Mouse (Mus musculus) lung, postnatal 36 days (tissue): ENCODE measurements around the gene Serinc2.

Experiments
- DNase-seq: peaks from one replicate; pipeline ENCODE4 v3.0.0; 2022; ENCODE audit warnings: mixed read lengths

The Serinc2 gene

DNA sequence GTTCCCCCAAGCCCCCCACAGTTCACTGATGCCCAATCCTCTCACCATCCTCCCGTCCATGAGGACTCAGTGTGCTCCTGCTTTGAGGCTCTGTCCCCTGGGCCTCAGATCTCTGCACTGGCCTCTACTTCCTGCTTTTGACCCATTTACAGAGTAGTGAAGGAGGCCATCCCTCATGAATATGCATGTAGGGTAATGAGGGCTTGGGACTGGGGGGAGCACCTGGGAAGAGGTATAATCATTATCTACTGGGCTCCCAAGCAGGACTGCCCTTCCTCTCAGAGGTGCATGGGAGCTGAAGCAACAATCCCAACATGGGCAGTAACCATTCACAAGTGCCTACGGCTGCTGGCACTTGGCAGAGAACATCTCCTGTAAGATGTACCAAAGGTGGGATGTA, at the start of gene Serinc2:
TSS of gene Serinc2 (minus strand) at position 101 of the 400 bp plus-strand sequence.
- DNase-seq: no peak

DNA sequence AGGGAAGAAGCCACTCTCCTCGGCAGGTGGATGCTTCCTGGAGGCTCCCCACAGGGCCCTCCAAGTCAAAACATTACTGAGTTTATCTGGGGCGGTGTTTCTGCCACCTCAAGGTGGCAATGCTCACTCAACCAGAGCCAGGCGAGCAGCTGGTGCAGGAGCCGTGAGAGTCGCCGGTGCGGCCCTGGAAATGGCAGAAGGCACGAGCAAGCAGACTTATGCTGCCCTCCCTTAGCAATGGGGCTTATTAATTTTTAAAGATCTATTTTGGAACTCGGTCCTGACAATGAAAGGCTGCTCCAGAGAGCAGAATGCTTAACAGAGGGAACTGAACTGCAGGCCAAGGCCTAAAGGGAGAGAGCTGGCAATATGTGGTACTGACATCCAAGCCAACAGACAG, 48.4 kb upstream of the Serinc2 start:
- no peak for DNase-seq

DNA sequence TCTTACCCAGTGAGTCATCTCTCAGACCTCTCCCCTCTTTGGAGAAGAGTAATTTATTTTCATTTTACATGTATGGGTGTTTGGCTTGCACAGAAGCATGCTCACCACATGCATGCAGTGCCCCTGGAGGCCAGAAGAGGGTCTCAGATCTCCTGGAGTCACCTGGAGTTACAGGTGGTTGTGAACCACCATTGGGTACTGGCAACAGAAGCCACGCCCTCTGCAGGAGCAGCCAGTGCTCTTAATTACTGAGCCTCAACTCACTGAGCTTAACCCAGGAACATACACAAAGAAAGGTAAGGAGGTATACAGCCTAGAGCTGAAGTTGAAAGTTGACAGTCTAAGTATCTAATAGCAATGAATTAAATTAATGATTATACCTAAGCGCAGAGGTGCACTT, 46.4 kb upstream of the Serinc2 start:
- DNase-seq: no peak

DNA sequence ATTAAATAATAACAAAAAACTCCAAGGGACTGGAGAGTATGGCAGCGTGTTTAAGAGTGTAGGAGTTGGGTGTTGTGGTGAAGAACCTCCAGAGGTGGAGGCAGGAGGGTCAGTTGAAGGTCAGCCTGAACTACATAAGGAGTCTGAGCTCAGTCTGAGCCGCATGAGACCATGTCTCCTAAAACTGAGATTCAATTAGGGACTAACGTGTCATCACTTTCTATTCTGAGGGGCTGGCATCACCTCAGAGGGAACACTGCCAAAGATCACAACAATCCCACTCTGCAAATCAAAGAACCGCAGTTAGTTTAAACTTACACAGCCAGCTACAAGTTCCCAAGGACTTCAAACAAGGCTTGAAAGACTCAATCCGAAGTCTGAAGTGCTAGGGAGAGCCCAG, 44.6 kb upstream of the Serinc2 start:
- DNase-seq: no peak

DNA sequence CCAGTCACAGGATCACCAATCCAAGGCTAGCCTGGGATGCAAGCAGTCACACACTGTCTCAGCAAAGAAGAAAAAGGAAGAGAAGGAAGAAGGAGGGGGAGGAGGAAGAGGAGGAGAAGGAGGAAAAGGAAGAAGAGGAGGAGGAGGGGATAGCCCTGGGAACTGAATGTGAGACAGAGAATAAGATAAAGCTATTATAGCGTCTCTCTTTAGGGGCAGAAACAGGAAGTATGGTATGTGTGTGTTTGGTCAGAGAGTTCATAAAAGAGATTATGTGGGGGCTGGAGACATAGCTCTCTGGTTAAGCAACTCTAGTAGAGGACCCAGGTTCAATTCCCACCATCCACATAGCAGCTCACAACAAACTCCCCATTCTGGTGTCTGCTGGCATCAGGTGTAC, 44.2 kb upstream of the Serinc2 start:
- DNase-seq: no peak

DNA sequence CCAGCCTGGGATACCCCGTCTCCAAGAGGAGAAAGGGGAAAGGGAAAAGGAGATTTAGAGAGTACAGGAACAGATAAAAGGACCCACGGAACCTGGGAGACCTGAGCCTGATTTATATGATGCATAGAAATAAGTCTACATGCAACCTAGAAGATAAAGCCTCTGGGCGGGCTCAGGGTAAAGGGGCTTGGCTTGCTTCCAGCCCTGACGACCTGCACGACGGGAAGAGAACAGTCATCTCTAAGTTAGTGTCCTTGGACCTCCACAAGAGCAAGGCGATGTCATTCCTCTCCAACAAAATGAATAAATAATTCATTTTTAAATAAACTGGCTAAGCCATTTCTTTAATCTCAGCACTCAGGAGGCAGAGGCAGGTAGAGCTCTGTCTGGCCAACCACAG, 43.6 kb upstream of the Serinc2 start:
- DNase-seq: no peak

DNA sequence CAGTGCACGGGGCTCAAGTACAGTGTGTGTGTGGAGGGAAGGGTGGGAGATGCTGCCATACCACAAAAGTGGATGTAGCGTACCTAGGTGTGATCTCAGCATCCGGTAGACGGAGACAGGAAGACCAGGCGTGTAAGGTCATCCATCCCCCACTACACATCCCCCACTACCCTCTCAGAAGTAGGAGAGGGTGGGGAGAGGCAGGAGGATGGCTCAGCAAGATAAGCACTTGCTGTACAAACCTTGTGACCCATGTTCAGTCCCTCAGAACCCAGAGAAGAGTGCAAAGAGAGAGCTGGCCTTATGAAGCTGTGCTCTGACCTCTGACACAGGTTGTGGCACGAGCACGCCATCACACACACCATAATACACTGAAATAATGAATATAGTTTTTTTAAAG, 42.6 kb upstream of the Serinc2 start:
- no peak for DNase-seq

DNA sequence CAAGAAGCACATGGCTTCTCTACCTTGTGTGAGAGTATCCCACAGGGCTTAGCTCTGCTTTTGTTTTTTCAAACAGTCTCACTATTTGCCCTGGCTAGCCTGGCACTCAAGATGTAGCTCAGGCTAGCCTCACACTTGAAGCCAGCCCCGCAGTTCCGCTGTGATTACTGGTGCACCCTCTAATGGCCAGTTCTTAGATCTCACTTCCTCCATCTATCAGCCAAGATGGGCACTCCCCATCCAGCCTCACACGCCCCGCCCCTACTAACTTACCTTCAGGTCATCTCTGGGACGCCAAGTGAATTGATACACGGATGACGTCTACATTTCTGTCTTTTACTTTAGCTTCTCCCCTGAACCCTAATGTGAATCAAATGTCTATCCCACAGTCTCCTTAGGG, 40.6 kb upstream of the Serinc2 start:
- no peak for DNase-seq

DNA sequence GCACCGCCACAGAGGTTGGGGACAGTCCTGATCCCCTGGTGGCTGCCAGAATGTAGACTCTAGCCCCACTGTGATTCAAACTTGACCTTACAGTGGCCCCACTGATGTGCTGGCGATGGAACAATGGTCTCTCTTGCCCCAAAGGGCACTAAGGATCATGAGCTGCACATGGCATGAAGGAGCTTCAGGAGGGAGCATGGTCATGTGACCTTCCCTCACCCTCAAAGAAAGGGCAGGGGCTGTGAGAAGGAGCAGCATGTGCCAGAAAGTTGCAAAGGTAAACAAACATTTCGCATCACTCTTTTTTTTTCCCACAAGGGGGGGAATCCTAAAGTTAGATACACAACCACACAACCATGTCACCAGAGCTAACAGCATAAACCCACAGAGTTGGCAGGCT, 39.1 kb upstream of the Serinc2 start:
- no peak for DNase-seq

DNA sequence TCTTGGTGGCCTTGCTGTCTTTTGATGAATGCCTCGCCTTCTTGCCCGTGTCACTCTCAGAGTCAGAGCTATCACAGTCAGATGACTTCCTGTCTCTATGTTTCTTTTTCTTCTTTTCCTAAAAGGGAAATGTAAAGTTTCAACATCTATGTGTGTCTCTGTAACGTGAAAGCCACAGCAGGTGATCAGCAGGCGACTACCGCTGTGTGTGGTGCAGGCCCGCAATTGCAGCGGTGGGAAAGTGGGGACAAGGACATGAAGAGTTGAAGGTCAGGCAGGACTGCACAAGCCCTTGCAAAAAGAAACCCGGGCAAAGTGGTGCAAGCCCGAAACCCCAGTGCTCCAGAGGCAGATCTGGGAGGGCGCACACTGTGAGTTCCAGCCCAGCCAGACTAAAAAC, 37.7 kb upstream of the Serinc2 start:
- no peak for DNase-seq

DNA sequence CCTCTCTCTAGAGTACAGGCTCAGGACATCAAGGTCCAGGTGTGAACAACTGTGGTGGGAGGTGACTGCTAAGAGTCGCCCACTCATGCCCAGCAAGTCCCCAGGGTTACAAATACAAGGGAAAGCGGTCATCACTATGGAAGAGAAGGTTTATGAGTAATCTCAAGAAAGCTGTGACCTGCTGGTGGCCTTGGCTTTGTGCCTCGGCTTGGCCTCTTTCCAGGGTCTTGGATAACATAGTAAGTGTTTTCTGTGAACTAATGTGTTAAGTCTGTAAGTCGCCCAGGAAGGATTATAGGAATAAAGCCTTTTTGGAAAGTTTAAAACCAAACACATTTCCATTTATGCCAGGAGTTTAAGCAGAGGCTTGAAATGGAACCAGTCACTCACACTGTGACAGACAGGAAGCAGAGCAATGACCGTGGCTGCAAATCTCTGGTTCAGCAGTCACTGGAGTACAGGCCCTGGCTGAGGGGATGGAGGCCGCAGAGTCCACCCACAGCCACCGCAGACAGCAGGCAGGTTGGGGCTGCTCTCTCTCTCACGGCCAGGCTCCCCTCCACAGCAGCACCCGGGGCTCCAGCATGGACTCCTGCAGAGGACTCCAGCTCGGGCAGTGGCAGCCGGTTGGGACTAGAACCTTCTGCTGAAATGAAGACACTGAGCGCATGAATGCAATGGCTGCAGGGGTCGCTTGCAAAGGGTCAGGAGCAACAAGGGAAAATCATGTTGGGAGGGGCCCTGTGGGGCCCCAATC, 36.9 kb upstream of the Serinc2 start:
- DNase-seq: peak; percentile 39

DNA sequence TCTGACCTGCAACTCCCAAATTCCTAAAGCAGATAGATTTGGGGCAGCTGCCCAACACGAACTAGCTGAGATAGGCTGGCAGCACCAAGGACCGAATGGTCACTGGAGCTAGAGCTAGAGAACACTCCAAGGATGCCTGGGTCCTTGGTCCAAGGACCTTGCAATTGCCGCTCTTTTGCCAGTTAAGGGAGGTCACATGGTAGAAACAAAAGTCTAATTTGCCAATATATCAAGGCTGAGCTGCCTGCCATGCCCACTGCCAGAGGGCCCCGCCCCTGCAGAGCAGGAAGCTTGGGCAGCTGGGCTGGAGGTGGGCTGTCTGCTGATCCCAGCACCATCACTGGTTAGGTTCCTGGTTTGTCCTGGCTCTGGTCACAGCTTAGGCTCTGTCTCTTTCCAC, 34.5 kb upstream of the Serinc2 start:
- DNase-seq: no peak

DNA sequence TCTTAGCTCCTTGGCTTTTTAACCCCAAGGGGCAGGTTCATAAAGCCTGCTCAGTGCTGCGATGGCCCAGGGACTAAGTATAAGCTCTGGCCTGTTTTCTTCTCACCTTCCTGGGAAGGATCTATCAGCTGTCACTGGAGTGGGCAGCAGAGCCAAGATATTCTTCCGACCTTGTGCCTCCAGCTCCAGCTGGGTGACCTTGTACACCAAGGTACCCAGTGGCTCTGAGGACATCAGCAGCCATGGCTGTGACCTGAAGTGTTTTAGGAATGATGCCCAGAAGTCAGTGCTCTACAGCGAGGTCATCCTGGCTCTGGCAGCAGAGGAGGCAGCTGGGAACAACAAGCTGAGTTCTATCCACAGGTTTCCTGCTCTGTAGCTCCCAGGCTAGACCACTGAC, 33.5 kb upstream of the Serinc2 start:
- no peak for DNase-seq

DNA sequence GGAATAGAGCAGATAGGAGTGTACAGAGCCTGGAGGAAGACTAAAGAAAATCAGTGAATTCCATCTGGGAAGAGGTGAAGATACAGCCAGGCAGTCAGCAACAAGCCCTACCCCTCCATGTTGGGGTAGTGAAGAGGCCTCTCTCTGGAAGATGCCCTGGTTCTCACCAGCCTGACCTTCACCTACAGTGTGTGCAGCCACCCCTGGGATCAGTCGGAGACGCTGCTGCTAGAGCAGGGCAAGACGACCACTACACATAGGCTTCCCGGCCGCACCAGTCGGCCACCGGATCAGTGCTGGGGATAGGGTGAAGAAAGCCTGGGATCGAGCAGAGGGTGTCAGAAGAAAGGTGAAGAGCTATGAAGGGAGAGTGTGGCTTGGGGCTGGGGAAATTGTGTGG, 30.2 kb upstream of the Serinc2 start:
- no peak for DNase-seq

DNA sequence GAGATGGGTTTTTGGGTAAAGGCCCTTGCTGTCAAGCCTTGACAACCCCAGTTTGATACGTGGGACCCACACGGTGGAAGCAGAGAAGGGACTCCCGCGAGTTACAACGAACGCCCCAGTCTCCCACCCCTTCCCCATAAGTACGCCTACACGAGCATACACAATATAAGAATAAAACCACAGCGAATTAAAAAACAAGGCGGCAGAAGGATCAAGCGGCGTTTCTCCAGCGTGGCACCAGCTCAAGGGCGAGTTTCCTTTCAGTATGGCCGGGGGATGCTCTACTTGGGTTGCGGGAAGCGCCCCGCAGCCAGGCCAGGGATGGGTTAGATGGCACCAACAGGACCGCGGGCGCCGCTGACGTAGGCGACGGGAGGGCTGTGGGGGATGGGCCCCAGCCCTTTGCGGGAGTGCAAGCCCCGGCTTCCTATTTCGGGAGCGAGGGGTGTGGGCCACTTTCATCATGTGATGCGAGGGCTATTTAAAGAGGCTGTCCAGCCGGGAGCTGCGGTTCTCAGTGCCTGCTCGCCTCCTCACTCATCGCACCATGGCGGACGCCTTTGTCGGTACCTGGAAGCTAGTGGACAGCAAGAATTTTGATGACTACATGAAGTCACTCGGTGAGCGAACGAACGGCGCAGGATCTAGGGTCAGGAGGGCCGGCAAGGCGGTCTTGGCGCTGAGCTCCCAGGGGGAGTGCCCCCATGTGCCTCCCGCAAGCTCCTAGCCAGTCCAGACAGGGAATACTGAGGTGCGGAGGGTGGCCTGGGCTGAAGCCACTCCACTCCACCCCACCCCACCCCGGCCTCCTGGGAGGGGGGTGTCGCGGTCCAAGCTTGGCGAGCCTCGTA, 29.5 kb upstream of the Serinc2 start, which contains the start of the genes Fabp3 and Gm10570:
TSS of gene Fabp3 (plus strand) at position 365 of the 851 bp plus-strand sequence.
TSS of gene Gm10570 (minus strand) at position 444 of the 851 bp plus-strand sequence.
- peak; percentile 26 for DNase-seq

DNA sequence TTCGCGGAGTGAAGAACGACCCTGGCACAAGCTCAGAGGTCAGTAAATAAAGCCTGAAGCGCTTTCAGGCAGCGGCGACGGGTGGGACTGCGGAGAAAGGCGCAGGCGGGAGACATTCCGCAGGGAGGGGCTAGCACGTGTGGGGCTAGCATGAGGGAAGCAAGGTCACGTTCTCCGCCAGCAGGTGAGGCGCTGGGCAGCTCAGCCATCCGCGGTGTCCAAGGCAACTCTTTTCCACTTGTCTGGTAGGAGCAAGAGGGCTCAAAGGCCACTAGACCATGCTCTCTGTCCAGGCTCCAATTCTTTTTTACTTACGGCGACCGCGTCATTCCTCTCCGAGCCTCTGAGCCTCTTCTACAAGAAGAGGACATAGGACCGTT, 28.8 kb upstream of the Serinc2 start:
- peak; percentile 74 for DNase-seq

DNA sequence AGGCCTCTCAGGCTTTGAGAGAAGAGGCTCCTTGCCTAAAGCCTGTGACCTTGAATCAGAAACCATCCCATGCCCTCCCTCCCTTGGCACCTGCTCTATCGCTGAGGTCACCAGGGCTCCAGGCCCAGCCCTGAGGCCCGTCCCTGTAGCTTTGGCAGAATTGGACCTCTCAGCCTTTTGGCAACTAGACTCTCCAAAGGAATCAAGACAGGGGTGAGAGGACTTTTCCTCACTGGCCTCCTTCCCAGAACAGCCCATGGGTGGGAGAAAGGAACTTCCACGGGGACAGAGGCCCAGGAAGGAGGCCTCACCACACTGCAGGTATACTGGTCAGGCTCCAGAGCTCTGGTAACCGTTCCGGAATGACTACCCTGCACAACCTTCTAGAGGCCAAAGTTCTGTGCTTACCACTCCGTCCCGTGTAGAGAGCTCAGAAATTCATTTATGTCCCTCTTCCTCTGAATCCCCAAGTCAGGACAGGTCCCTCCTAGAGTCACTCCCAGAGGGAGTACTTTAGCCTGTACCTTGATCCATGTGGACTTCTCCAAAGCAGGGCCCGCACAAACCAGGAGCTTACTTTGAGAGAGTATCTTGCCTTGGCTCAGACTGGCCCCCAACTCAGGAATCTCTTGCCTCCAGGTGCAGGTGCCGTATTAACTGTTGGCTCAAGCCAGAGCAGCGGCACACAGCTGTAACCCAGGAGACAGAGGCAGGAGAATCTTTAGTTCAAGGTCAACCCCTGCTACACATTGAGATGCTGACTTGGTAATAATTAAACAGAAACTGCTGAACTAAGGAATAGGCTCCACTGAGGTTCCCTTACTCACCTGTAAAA, 28.0 kb upstream of the Serinc2 start:
- peak; percentile 26 for DNase-seq

DNA sequence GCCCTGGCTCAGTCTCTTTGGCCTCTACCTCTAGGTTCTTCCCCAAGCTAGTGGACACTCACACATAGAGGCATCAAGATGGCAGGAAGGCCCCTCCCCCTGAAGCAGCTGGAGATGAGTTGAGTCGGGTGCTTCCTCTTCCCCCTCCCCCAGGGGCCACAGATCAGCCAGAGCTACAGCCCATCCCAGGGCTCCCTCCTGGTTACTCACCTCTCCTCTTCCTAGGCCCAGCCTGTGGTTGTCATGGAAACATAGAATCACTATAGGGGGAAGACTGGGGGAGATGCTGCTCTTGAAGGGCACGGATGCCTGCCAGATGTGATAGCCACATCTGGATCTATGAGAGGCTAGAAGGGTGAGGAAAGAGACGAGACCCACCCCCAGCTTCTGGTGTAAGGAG, 25.7 kb upstream of the Serinc2 start:
- no peak for DNase-seq

DNA sequence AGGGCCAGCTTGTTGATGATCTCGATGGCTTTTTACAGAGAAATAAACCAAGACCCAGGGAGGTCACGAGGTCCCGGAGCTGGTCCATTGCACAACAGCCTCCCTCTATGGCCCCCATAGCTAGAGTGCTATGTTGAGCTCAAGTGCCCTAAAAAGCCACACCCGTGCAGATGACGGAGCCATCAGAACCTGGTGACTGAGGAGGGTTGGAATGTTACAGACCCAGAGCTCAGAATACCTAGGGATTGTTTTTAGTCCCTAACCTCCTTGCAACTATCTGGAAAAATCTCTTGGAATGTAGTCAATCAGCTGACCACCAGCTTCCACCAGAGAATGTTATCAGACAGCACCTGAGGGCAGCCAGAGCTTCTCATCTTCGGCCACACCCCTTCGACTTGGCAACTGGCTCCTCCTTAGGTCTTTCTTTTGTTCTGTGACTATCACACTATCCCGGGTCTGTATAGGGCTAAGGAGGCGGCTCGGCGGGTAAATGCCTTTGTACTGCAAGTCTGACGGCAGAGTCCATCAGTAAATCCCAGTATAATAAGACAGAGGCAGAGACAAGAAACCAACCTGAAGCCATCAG, 23.4 kb upstream of the Serinc2 start:
- DNase-seq: no peak

DNA sequence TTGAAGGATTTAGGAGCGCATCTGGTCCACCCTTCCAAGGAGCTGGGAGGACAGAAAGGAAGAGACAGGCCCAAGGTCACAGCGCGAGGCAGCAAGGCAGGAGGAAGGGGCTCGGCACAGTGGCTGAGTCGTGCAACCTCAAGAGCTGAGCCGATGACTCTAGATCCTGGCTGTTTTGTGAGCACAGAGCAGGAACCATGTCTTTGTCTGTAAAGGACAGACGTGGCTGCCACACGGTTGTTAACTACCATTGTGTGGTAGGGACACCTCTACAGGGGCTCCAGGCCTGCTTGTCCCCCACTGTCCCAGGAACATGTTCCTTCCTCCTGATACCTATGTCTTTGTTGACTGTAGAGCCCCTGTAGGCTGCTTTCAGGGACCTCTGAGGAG, 20.6 kb upstream of the Serinc2 start:
- DNase-seq: no peak

DNA sequence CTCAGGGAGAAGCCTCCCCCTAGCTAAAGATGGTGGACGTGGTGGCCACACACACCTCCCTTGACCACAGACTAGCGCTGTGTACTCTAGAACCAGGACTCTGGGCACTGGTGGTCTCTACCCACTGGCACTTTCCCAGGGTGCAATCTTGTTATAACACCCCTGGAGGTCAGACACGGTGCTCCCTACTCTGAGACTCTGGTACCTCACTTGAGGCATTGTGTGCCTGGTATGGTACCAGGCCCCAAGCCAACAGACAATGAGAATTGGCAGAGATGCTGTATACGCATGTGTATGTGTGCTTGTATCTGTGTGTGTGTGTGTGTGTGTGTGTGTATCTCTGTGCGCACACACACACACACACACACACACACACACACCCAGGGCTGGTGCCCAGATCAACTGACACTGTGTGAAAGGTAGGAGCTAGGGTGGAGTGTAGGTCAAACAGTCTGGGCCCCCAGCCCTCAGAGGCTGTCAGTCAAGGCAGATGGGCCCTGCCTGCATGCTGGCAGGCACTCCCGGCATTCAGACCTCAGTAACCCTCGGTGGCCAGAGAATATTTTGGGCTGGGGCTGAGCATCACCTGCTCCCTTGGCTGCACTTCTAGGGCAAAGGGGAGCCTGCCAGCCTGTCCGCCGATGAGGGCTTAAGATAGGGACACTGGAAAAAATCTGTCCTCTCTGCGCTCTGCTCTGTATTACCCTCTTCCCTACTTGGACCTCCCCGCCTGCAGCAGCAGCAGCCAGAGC, 20.0 kb upstream of the Serinc2 start:
- no peak for DNase-seq

DNA sequence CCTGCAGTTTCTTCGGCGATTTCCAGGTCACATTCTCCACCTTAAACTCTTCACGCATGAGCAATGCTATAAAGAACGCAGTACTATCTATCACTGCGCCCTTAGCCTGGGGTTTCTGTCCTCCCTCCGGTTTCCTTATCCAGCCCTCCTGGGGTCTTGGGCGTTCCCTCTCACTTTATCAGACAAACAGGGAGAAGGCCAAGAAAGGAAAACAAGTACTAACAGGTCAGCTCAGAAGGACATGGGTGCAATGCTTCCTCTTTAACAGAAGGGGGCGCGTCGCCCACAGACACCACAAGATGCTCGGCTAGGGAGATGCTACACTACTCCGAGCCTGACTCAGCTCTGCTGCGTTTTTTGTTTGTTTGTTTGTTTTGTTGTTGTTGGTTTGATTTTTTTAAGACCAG, 18.1 kb upstream of the Serinc2 start:
- no peak for DNase-seq
